Mouse (Mus musculus) stomach, embryonic 14.5 days (tissue): ENCODE data around the gene Dcaf5. TPM values are rescaled to one million over a fixed set of nuclear protein-coding genes. Genes with fewer than 3 reads are reported as not detected.

Experiments used
- ATAC-seq: fragments of 200-750 bp; cut with Nextera tagmentation; 2 replicates; pipeline ENCODE4 v1.8.0; 2017; ENCODE audit warnings: low read depth, moderate TSS enrichment; ENCODE audit not compliant: insufficient number of reproducible peaks, insufficient read depth, low FRiP score
- H3K27ac ChIP-seq: fragments of 300-500 bp; sonication (generic); 2 replicates; pipeline ENCODE4 v1.5.1; 2014; ENCODE audit warnings: mild to moderate bottlenecking, low read length, moderate library complexity, mixed read lengths
- H3K27me3 ChIP-seq: fragments of 300-500 bp; sonication (generic); 2 replicates; pipeline ENCODE4 v1.6.1; 2014; ENCODE audit warnings: low read length, control low read depth, mixed read lengths; ENCODE audit not compliant: control insufficient read depth, insufficient read depth
- H3K36me3 ChIP-seq: fragments of 300-500 bp; sonication (generic); 2 replicates; pipeline ENCODE4 v1.6.1; 2014; ENCODE audit warnings: mild to moderate bottlenecking, control low read depth, low read length, moderate library complexity, mixed read lengths; ENCODE audit not compliant: control insufficient read depth, insufficient read depth
- H3K4me1 ChIP-seq: fragments of 300-500 bp; sonication (generic); 2 replicates; pipeline ENCODE4 v1.6.1; 2014; ENCODE audit warnings: low read length, control low read depth, mixed read lengths; ENCODE audit not compliant: control insufficient read depth, insufficient read depth
- H3K4me2 ChIP-seq: fragments of 300-500 bp; sonication (generic); replicated peaks from 2 replicates; pipeline ENCODE4 v1.6.1; 2014; ENCODE audit warnings: low read depth, low read length, control low read depth
- H3K4me3 ChIP-seq: fragments of 300-500 bp; sonication (generic); 2 replicates; pipeline ENCODE4 v1.5.1; 2014; ENCODE audit warnings: low read depth, low read length, control low read depth
- H3K9ac ChIP-seq: fragments of 300-500 bp; sonication (generic); replicated peaks from 2 replicates; pipeline ENCODE4 v1.6.1; 2014; ENCODE audit warnings: low read depth, mild to moderate bottlenecking, control low read depth, low read length, moderate library complexity, mixed read lengths
- H3K9me3 ChIP-seq: fragments of 300-500 bp; sonication (generic); 2 replicates; pipeline ENCODE4 v1.6.1; 2016; ENCODE audit warnings: low read depth, low read length, control low read depth; ENCODE audit not compliant: control insufficient read depth
- WGBS: fragments of 180-500 bp; shearing (Covaris S2); extraction: QIAGEN DNeasy Blood & Tissue Kit; methylation state at CpG from one replicate; pipeline ENCODE4 v1.1.7; 2014; 5-methylcytosine and 5-hydroxymethylcytosine counted together
- polyA plus RNA-seq: library from polyadenylated mRNA; unstranded; fragments of >200 nt; fragmentation: Nextera tagmentation; extraction: Ambion mirVana; gene quantifications from 2 replicates; pipeline ENCODE4 v1.2.1, GENCODE M21; 2014

Gene Dcaf5
- polyA plus RNA-seq, 1 experiment from 2014 or later: 11.9 TPM

DNA sequence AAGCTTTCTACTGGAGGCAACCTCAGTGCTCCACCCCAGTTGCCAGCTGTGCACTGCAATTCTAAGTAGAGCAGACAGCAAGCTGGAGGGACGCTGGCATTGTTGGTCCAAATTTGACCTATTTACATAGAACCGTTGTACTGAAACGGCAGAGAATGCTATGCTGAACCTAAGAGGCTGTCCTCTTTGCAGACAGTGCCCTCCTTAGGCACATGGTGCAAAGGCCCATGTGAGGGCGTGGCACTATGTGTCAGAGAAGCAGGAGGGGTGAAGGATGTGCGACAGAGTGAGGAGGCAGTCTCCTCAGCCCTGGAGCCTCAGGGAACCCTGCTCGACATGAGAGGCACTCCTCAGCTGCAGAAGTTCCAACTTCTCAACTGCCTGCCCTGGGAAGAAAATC, 40.0 kb downstream of the Dcaf5 start:
- no peak for ATAC-seq
- no peaks in the 10 kb centered on the region for H3K4me1 ChIP-seq
- H3K27ac ChIP-seq: no peak overlapping the region
- no peak overlapping the region for H3K9ac ChIP-seq
- no peak overlapping the region for H3K4me2 ChIP-seq
- no peak overlapping the region for H3K4me3 ChIP-seq
- H3K36me3 ChIP-seq: peaks cover 41% of the 10 kb centered on the region
- 64% methylated on average over 6 of the region's 6 CpGs for WGBS
- H3K27me3 ChIP-seq: no peaks in the 10 kb centered on the region
- H3K9me3 ChIP-seq: no peaks in the 10 kb centered on the region

DNA sequence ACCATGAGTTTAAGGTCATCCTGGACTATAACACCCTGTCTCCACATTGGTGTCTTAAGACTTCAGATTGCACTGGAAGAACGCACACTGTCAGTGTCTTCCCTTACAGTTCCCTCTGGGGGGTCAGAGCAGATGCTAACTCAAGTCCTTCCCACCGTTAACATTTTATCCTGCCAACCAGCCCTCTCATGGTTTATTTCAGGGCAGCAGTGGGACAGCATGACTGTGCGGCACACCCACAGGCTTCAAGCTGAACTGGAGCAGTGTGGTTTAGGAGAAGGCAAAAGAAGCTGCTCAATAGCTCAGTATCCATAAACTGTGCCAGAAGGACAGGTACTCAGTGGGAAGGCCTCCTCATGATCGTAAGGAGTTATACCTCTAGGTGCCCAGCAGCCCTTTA, 41.1 kb downstream of the Dcaf5 start:
- Histone ChIP-seq H3K4me2 (no peak overlapping the region), H3K27me3 (no peaks in the 10 kb centered on the region), H3K4me3 (no peak overlapping the region), H3K4me1 (no peaks in the 10 kb centered on the region), H3K36me3 (peaks cover 38% of the 10 kb centered on the region), H3K9me3 (no peaks in the 10 kb centered on the region), H3K27ac (no peak overlapping the region), H3K9ac (no peak overlapping the region)
- no peak for ATAC-seq
- WGBS: 93% methylated on average over 4 of the region's 4 CpGs

DNA sequence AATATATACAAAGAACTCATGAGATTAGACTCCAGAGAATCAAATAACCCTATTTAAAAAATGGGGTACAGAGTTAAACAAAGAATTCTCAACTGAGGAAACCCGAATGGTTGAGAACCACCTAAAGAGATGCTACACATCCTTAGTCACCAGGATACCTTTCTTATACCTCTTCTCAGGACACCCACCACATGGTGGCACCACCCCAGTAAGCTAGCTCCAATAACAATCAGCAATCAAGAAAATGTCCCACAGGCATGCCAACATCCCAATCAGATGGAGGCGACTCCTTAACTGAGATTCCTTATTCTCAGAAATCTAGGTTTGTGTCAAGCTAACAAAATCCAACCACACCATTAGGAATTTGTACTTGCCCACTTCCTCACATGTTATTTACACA, 42.4 kb downstream of the Dcaf5 start:
- no peak overlapping the region for H3K27ac ChIP-seq
- H3K4me3 ChIP-seq: no peak overlapping the region
- no peaks in the 10 kb centered on the region for H3K4me1 ChIP-seq
- WGBS: 89% methylated on average over 2 of the region's 2 CpGs
- H3K36me3 ChIP-seq: peaks cover 35% of the 10 kb centered on the region
- H3K9me3 ChIP-seq: no peaks in the 10 kb centered on the region
- no peak overlapping the region for H3K9ac ChIP-seq
- ATAC-seq: no peak
- H3K27me3 ChIP-seq: no peaks in the 10 kb centered on the region
- H3K4me2 ChIP-seq: no peak overlapping the region

DNA sequence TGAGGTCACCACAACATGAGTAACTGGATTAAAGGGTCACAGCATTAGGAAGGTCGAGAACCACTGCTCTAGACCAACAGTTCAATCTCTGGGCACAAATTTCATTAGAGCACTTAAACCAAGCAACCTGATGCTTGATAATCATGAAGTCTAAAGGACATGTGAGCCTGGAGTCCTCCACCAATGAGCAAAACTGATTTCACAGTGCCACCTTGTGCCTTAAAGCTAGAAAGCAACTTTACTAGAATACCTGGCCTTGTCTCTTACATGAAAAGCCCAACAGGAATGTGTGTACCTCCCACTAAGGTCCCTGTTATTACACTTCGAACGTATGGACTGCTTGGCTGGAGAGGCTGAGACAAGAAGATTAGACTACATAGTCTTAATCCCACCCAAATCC, 47.0 kb downstream of the Dcaf5 start:
- H3K27me3 ChIP-seq: no peaks in the 10 kb centered on the region
- no peak overlapping the region for H3K4me2 ChIP-seq
- 50% methylated on average over 3 of the region's 3 CpGs for WGBS
- no peak overlapping the region for H3K4me3 ChIP-seq
- peaks cover 2% of the 10 kb centered on the region; the same call in 1 of the 2 replicates for H3K36me3 ChIP-seq
- ATAC-seq: no peak
- no peaks in the 10 kb centered on the region for H3K9me3 ChIP-seq
- H3K4me1 ChIP-seq: no peaks in the 10 kb centered on the region
- no peak overlapping the region for H3K9ac ChIP-seq
- H3K27ac ChIP-seq: no peak overlapping the region

DNA sequence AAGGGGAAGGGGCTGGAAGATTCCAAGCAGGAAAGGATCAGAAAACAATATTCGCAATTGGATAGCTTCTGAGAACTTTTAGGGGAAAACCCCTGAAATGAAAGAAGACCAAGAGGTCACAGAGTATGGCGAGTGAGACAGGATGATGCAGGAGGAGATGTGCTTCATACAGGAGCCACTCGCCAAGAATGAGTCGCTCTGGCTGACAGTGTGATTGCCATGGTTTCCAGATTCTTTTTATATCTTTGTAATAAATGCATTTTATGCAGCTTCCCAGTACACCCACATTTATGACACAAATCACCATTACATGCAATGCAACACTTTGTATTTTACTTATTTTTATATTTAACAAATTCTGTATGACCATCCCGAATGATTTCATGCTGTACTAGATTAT, 49.1 kb downstream of the Dcaf5 start:
- 87% methylated on average over 5 of the region's 5 CpGs for WGBS
- H3K4me1 ChIP-seq: no peaks in the 10 kb centered on the region

DNA sequence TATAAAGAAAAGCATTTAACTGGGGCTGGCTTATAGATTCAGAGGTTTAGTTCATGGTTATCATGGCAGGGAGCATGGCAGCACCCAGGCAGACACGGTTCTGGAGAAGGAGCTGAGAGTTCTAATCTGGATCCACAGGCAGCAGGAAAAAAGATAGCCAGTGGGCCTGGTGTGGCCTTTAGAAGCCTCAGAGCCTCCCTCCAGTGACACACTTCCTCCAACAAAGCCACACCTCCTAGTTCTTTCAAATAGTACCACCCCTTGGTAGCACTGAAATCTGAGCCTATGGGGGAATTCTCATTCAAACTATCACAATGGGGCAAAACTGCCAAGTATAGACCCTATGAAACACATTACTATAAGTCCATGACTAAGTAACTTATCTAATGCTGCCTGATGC, 51.0 kb downstream of the Dcaf5 start:
- ATAC-seq: no peak
- H3K4me2 ChIP-seq: no peak overlapping the region
- no peaks in the 10 kb centered on the region; the same call in 1 of the 2 replicates for H3K36me3 ChIP-seq
- no peaks in the 10 kb centered on the region for H3K9me3 ChIP-seq
- H3K4me3 ChIP-seq: no peak overlapping the region
- H3K27ac ChIP-seq: no peak overlapping the region
- 0 out of 2 replicates have a peak, but pooled peaks cover under 1% of the 10 kb centered on the region for H3K4me1 ChIP-seq
- no peaks in the 10 kb centered on the region for H3K27me3 ChIP-seq
- H3K9ac ChIP-seq: no peak overlapping the region
- WGBS: 88% methylated on average over 1 of the region's 1 CpGs

More for the DNA sequence above, 49.1 kb downstream of the Dcaf5 start:
- no peaks in the 10 kb centered on the region for H3K9me3 ChIP-seq
- H3K9ac ChIP-seq: no peak overlapping the region
- H3K27ac ChIP-seq: no peak overlapping the region
- H3K27me3 ChIP-seq: no peaks in the 10 kb centered on the region
- H3K36me3 ChIP-seq: no peaks in the 10 kb centered on the region; the same call in 1 of the 2 replicates
- no peak overlapping the region for H3K4me3 ChIP-seq
- no peak overlapping the region for H3K4me2 ChIP-seq
- ATAC-seq: no peak

DNA sequence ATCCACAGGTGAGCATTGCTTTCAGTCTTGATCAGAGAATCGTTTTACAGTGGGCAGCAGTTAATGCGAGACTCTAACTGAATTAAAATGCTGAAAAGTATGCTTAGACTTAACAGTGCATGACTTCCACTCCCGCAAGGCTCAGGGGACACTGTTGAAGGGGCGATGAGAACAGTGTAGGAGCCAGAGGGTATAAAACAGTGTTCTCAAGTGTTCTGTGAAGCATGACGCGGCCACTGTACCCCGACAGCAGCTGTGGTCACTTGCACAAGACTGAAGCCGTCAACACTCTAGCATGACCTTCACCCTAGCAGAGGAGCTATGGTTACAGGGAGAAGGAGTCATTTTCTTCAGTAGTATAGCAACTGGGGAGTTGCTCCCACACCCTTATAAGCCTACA, 52.9 kb downstream of the Dcaf5 start:
- Histone ChIP-seq H3K4me1 (0 out of 2 replicates have a peak, but pooled peaks cover 5% of the 10 kb centered on the region), H3K4me2 (no peak overlapping the region), H3K9me3 (no peaks in the 10 kb centered on the region), H3K27ac (no peak overlapping the region), H3K27me3 (no peaks in the 10 kb centered on the region), H3K4me3 (no peak overlapping the region), H3K9ac (no peak overlapping the region), H3K36me3 (peaks cover 4% of the 10 kb centered on the region; the same call in 1 of the 2 replicates)
- no peak for ATAC-seq
- 93% methylated on average over 8 of the region's 8 CpGs for WGBS

DNA sequence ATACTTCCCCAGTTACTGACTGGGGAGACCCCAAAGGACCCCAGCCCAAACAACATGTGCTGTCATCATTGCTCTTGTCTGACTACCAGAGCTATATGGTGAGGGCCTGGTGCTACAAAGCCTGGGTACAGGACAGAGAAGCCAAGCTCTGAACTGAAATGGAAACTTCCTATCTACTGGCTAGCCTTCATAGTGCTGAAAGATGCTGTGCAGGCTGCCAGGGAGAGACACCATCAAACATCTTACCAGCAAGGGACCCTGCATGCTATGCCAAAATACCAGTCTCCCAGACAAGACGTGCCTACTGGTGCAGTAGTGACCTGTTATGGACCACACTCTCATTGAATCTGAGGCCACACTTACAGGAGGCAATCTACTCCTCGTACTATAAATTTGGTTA, 53.6 kb downstream of the Dcaf5 start:
- Histone ChIP-seq H3K9ac (no peak overlapping the region), H3K27ac (no peak overlapping the region), H3K9me3 (no peaks in the 10 kb centered on the region), H3K4me3 (no peak overlapping the region), H3K36me3 (peaks cover 4% of the 10 kb centered on the region; the same call in 1 of the 2 replicates), H3K27me3 (no peaks in the 10 kb centered on the region), H3K4me2 (no peak overlapping the region), H3K4me1 (0 out of 2 replicates have a peak, but pooled peaks cover 5% of the 10 kb centered on the region)
- WGBS: 91% methylated on average over 2 of the region's 2 CpGs
- ATAC-seq: no peak

DNA sequence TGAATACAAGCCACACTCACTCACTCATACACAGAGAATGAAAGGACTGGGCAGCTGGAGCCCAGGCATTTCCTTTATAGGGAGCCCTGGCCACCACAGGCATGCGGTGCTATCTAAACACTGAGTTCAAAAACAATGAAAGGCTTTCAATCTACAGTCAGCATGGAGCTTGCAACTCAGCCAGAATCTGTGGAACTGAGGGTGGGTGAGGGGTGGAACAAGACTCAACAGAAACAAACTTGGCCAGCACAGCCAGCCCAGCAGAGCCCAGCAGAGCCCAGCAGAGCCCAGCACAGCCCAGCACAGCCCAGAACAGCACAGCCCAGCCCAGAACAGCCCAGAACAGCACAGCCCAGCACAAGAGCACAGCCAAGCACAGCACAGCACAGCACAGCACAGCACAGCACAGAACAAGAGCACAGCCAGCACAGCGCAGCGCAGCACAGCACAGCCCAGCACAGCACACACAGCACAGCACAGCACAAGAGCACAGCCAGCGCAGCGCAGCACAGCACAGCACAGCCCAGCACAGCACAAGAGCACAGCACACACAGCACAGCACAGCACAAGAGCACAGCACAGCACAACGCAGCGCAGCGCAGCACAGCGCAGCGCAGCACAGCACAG, 56.5 kb downstream of the Dcaf5 start:
- ATAC-seq: peak; percentile 33; the same call in 1 of the 2 replicates
- Histone ChIP-seq H3K4me2 (no peak overlapping the region), H3K9me3 (no peaks in the 10 kb centered on the region), H3K27me3 (no peaks in the 10 kb centered on the region), H3K4me3 (no peak overlapping the region), H3K9ac (no peak overlapping the region), H3K4me1 (0 out of 2 replicates have a peak, but pooled peaks cover 5% of the 10 kb centered on the region), H3K27ac (no peak overlapping the region), H3K36me3 (peaks cover 13% of the 10 kb centered on the region)
- WGBS: 85% methylated on average over 10 of the region's 10 CpGs
